Mouse (Mus musculus) midbrain, embryonic 11.5 days (tissue): ENCODE data around the gene Zfp804b. TPM values are rescaled to one million over a fixed set of nuclear protein-coding genes. Genes with fewer than 3 reads are reported as not detected.
"Not testable (repeated sequence)": the region's sequence is repeated elsewhere in the genome, so short reads cannot be mapped to it uniquely, and the experiment has no call there.

Source experiments
- ATAC-seq: fragments of 200-750 bp; cut with Nextera tagmentation; 2 replicates; pipeline ENCODE4 v1.8.0; 2017; ENCODE audit warnings: moderate TSS enrichment, moderate library complexity; ENCODE audit not compliant: low FRiP score
- DNase-seq: peaks from one replicate; pipeline ENCODE4 v3.0.0; 2015; ENCODE audit warnings: low spot score; ENCODE audit errors: missing footprints
- H3K27ac ChIP-seq: fragments of 300-500 bp; sonication (generic); 2 replicates; pipeline ENCODE4 v1.5.1; 2014; ENCODE audit warnings: low read depth, low read length
- H3K27me3 ChIP-seq: fragments of 300-500 bp; sonication (generic); 2 replicates; pipeline ENCODE4 v1.6.1; 2014; ENCODE audit warnings: mild to moderate bottlenecking, low read length, moderate library complexity, mixed read lengths; ENCODE audit not compliant: control insufficient read depth, insufficient read depth
- H3K36me3 ChIP-seq: fragments of 300-500 bp; sonication (generic); 2 replicates; pipeline ENCODE4 v1.6.1; 2014; ENCODE audit warnings: mild to moderate bottlenecking, low read length, moderate library complexity, mixed read lengths; ENCODE audit not compliant: control insufficient read depth, insufficient read depth
- H3K4me1 ChIP-seq: fragments of 300-500 bp; sonication (generic); 2 replicates; pipeline ENCODE4 v1.6.1; 2014; ENCODE audit warnings: low read length; ENCODE audit not compliant: control insufficient read depth, insufficient read depth
- H3K4me2 ChIP-seq: fragments of 300-500 bp; sonication (generic); 2 replicates; pipeline ENCODE4 v1.6.1; 2014; ENCODE audit warnings: mild to moderate bottlenecking, moderate library complexity
- H3K4me3 ChIP-seq: fragments of 300-500 bp; sonication (generic); 2 replicates; pipeline ENCODE4 v1.5.1; 2014; ENCODE audit warnings: low read depth, low read length
- H3K9ac ChIP-seq: fragments of 300-500 bp; sonication (generic); 2 replicates; pipeline ENCODE4 v1.6.1; 2014; ENCODE audit warnings: low read length
- H3K9me3 ChIP-seq: fragments of 300-500 bp; sonication (generic); 2 replicates; pipeline ENCODE4 v1.6.1; 2016; ENCODE audit warnings: low read length; ENCODE audit not compliant: control insufficient read depth
- WGBS: fragments of 180-500 bp; shearing (Covaris S2); extraction: QIAGEN DNeasy Blood & Tissue Kit; methylation state at CpG from one replicate; pipeline ENCODE4 v1.1.7; 2014; 5-methylcytosine and 5-hydroxymethylcytosine counted together
- polyA plus RNA-seq: library from polyadenylated mRNA; unstranded; fragments of >200 nt; fragmentation: Nextera tagmentation; extraction: Ambion mirVana; gene quantifications from 2 replicates; pipeline ENCODE4 v1.2.1, GENCODE M21; 2014

The Zfp804b gene
- polyA plus RNA-seq: 0.28 and 0.34 TPM in 2 replicates

DNA sequence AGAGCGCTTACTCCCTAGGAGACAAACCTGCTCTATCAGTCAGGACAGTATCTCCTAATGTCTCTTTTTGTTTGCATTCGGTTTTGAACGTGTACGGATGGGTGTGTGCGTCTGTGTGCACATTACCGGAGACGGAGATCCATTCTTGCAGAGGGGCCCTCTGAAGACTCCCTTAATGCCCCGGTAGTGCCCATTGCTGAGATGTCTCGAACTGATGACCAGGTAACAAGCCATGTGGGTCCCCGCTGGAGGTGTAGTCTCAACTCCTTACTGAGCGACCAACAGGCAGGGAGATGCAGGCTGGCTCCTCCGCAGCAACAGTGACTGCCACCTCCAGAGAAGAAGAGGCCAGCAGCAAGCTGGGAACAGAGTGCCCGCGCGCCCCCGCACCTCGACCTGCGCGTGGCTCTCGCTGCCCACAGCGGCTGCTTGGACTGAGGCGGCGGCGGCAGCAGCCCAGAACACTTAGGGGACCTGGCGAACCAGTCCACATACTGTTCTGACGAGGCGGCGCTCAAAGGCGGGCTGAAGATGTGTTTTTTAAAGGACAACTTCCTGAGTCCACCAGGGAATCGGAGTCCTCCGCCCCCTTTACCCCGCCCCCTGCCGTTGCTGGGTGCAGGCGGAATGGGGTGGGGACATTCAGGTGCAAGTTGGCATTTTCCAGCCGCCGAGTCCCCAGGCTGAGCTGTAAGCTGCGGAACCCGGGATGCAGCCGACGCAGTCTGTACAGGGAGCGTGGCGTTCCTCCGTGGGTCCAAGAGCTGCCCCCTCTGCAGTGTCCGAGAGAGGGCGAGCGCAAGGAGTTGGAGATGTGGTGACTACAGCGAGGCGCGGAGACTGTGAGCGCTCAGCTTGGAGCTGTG, at the start of gene Zfp804b:
Gene Zfp804b, minus strand, starts transcription at position 612 of the 866 bp plus-strand sequence.
- WGBS: under 1% methylated on average over 48 of the region's 50 CpGs
- Histone ChIP-seq H3K4me3 (peak within 1 kb of the TSS; percentile 64), H3K4me1 (no peaks in the 10 kb centered on the region), H3K36me3 (no peaks in the 10 kb centered on the region), H3K4me2 (peak within 1 kb of the TSS; percentile 94), H3K27ac (no peak within 1 kb of the TSS), H3K27me3 (no peaks in the 10 kb centered on the region), H3K9ac (peak within 1 kb of the TSS; percentile 61), H3K9me3 (no peaks in the 10 kb centered on the region)
- ATAC-seq (peak; percentile 95), DNase-seq (peak; percentile 97)

DNA sequence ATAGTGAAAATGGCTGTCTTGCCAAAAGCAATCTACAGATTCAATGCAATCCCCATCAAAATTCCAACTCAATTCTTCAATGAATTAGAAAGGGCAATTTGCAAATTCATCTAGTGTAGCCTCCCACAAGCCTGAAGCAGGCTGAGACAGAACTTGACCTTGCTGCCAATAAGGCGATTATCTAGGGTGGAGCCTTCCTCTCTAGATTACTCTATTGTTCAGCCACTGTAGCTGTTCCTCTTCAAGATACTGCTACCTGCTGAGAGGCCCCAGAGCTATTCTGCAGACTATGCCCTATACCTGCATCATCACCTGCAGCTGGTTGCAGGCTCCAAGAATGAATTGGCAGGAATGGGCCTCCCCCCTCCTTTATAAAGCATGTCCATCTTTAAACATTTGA, 20.1 kb upstream of the Zfp804b start:
- H3K27me3 ChIP-seq, H3K9ac ChIP-seq, H3K27ac ChIP-seq, H3K4me1 ChIP-seq, H3K4me3 ChIP-seq, H3K9me3 ChIP-seq, H3K4me2 ChIP-seq, ATAC-seq, DNase-seq, H3K36me3 ChIP-seq: not testable (repeated sequence)
- 92% methylated on average over 1 of the region's 1 CpGs for WGBS

DNA sequence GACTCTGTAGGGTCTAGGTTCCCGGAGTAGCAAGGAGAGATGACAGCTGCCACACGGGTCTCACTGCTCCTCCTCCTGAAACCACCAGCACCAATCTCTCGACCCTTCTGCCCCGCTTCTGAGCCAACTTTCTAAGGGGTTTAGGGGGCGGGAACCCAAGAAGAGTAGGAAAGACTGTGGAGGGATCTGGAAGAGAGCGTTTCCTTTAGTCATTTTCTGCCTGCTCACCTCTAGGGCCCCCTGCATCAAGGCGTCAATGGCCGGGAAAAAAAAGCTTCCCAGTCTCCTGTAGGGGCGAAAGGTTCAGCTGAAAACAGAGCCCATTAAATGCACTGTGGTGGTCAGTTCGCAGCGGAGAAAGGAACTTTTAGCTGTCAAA, 444 bp upstream of the Zfp804b start:
- Histone ChIP-seq H3K27me3 (no peaks in the 10 kb centered on the region), H3K36me3 (no peaks in the 10 kb centered on the region), H3K27ac (no peak overlapping the region), H3K9ac (0 out of 2 replicates have a peak overlapping the region, but pooled peaks have one; percentile 36), H3K9me3 (no peaks in the 10 kb centered on the region), H3K4me3 (peak overlapping the region; percentile 64), H3K4me1 (no peaks in the 10 kb centered on the region), H3K4me2 (peak overlapping the region; percentile 94)
- DNase-seq: no peak
- ATAC-seq: peak; percentile 60
- 0% methylated on average over 11 of the region's 11 CpGs for WGBS

DNA sequence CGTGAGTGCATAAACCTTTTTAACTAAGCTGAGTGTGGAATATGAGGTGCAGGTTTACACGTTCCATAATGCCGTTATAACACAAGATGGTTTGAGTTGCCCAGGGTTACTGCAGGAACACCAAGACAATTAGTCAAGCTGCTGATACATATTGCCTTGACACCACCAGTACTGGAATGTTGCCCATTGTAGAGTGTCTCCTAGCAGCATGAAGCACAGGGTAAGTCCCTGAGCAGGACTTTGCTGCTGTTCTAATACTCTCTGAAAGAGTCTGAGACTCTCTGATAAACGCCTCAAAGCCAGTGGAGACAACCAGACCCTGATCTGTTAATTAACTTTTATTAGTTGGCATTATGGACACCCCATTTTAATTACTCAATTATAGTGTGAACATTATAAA, 19.0 kb downstream of the Zfp804b start:
- Histone ChIP-seq H3K9ac (no peak overlapping the region), H3K4me2 (no peak overlapping the region), H3K9me3 (no peaks in the 10 kb centered on the region), H3K4me1 (no peaks in the 10 kb centered on the region), H3K27ac (no peak overlapping the region), H3K4me3 (no peak overlapping the region), H3K27me3 (no peaks in the 10 kb centered on the region), H3K36me3 (no peaks in the 10 kb centered on the region)
- ATAC-seq: 0 out of 2 replicates have a peak, but pooled peaks have one; percentile 35
- no peak for DNase-seq
- 68% methylated on average over 4 of the region's 4 CpGs for whole genome bisulfite sequencing

DNA sequence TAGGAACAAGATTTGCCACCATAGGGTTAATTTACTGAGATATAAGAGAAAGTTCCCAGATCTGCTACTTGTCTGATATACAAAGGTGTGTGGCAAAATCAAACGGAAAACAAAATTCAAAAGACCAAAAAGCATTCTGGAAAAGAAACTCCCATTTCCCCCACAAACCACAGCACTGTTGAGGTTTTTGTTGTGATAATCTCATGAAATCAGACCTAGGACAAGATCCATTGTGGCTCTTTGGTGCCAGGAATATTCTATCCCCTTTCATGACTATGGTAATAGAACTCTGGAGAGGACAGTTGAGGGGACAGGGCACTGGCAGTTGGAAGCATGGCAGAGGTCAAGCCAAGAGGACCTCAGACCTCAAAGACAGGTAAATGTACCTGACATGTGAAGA, 40.7 kb downstream of the Zfp804b start, which contains the start of gene Tex47:
Gene Tex47, plus strand, starts transcription at position 301 of the 400 bp plus-strand sequence.
- no peak within 1 kb of the TSS for H3K27ac ChIP-seq
- no peaks in the 10 kb centered on the region for H3K4me1 ChIP-seq
- H3K9me3 ChIP-seq: no peaks in the 10 kb centered on the region
- no peaks in the 10 kb centered on the region for H3K36me3 ChIP-seq
- ATAC-seq (no peak), DNase-seq (no peak)
- no peak within 1 kb of the TSS for H3K4me3 ChIP-seq
- H3K27me3 ChIP-seq: no peaks in the 10 kb centered on the region
- 86% methylated on average over 1 of the region's 1 CpGs for WGBS
- no peak within 1 kb of the TSS for H3K9ac ChIP-seq
- H3K4me2 ChIP-seq: no peak within 1 kb of the TSS

DNA sequence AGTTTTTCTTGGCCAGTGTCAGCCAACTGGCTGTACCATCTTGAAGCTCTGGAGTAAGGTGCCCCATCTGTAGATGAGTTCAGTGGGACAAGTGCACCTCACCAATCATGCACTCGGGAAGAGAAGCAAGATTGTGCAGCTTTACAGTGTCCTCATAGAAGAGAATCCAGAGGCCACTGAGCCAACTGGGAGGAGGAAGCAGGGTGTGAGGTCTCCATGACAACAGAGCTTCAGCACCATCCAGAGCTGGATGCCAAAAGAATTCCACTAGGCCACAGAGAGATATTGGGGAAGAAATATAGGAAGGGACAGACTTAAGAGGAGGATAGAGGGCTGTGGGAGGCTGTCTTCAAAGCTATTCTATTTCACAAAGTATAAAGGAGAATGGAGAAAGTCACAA, 41.6 kb downstream of the Zfp804b start:
- no peaks in the 10 kb centered on the region for H3K36me3 ChIP-seq
- DNase-seq (no peak), ATAC-seq (peak; percentile 58; the same call in 1 of the 2 replicates)
- H3K4me2 ChIP-seq: no peak overlapping the region
- WGBS: 71% methylated on average over 1 of the region's 1 CpGs
- no peak overlapping the region for H3K27ac ChIP-seq
- no peak overlapping the region for H3K9ac ChIP-seq
- no peaks in the 10 kb centered on the region for H3K4me1 ChIP-seq
- no peaks in the 10 kb centered on the region for H3K9me3 ChIP-seq
- H3K27me3 ChIP-seq: no peaks in the 10 kb centered on the region
- H3K4me3 ChIP-seq: no peak overlapping the region

DNA sequence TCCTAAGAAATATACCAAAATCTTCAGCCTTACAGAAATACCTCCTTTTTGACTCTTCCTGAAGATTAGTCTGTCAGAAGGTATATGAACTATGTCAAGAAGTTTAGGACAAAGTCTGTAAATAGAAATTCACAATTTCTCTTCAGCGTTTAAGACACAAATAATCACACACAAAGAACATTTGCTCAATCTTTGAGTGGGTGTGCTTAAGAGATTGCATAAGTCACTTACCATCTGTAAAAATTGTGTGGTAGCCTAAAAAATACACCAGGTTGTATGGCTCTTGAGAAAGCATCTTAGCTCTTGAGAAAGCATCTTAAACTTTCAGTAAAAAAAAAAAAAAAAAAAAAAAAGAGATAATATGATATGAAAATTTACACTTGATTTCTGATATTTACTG, 60.2 kb downstream of the Zfp804b start:
- H3K4me1 ChIP-seq: no peaks in the 10 kb centered on the region
- no peak overlapping the region for H3K9ac ChIP-seq
- WGBS: 95% methylated on average over 1 of the region's 1 CpGs
- no peaks in the 10 kb centered on the region for H3K9me3 ChIP-seq
- H3K27me3 ChIP-seq: no peaks in the 10 kb centered on the region
- DNase-seq (no peak), ATAC-seq (no peak)
- H3K4me3 ChIP-seq: no peak overlapping the region
- no peak overlapping the region for H3K4me2 ChIP-seq
- no peak overlapping the region for H3K27ac ChIP-seq
- no peaks in the 10 kb centered on the region for H3K36me3 ChIP-seq

DNA sequence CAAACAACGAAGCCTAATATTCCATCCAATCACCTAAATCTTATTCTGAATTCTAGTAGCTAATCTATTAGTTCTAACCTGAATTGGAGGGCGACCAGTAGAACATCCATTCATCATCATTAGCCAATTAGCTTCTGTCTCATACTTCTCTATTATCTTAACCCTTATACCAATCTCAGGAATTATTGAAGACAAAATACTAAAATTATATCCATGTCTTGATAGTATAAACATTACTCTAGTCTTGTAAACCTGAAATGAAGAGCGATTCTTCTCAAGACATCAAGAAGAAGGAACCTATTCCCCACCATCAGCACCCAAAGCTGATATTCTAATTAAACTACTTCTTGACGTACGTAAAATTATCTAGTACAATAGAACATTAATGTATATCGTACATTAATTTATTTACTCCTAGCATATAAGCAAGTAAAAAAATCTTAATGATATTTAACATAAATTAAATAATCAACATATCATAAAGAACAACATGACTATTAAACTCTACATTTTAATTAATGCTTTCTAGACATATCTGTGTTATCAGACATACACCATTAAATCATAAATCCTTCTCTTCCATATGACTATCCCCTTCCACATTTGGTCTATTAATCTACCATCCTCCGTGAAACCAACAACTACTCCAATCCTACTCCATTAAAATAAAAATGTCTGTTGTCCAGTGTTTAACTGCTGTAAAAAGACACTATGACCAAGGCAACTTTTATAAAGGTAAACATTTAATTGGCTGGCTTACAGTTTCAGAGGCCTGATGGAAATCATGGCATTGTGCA, 67.7 kb downstream of the Zfp804b start:
- no peak for ATAC-seq

DNA sequence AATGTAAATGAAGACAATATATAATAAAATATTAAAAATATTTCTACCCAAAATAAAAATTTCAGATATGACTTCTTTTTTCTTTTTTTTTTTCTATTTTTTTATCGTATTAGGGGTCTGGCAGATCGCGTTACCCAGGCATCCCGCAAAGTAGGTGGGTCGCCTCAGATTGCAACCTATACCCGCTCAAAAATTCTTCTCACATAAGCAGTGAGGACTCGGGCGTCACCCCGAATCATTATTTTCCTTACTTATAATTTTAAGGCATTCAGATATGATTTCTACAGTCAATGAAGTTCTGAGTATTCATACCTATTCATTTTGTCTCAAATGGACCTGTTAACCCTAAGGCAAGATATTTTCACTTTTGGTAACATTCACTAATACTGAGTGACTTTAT, 167.0 kb downstream of the Zfp804b start:
- H3K9me3 ChIP-seq: no peaks in the 10 kb centered on the region
- no peaks in the 10 kb centered on the region for H3K27me3 ChIP-seq
- 90% methylated on average over 9 of the region's 9 CpGs for WGBS
- H3K36me3 ChIP-seq: no peaks in the 10 kb centered on the region
- no peak overlapping the region for H3K9ac ChIP-seq
- H3K4me2 ChIP-seq: no peak overlapping the region
- no peak for DNase-seq
- no peak overlapping the region for H3K4me3 ChIP-seq
- H3K27ac ChIP-seq: no peak overlapping the region
- H3K4me1 ChIP-seq: no peaks in the 10 kb centered on the region
- ATAC-seq: no peak

More for the DNA sequence above, 67.7 kb downstream of the Zfp804b start:
- no peaks in the 10 kb centered on the region for H3K27me3 ChIP-seq
- no peaks in the 10 kb centered on the region for H3K9me3 ChIP-seq
- H3K36me3 ChIP-seq: no peaks in the 10 kb centered on the region
- H3K4me2 ChIP-seq: no peak overlapping the region
- no peaks in the 10 kb centered on the region for H3K4me1 ChIP-seq
- no peak overlapping the region for H3K27ac ChIP-seq
- 93% methylated on average over 7 of the region's 7 CpGs for WGBS
- DNase-seq: no peak
- H3K9ac ChIP-seq: no peak overlapping the region
- no peak overlapping the region for H3K4me3 ChIP-seq
